Mouse (Mus musculus) spleen, adult 2 months (tissue): Measurements from ENCODE around the gene Kcne3.

Source experiments
- CTCF ChIP-seq: fragments of 200-500 bp; IDR thresholded peaks from 2 replicates; pipeline ENCODE4 v1.5.1; 2011; ENCODE audit warnings: mild to moderate bottlenecking, inconsistent platforms; ENCODE audit not compliant: insufficient read depth, insufficient read length, insufficient replicate concordance; ENCODE audit errors: extremely low read depth
- POLR2A ChIP-seq: fragments of 200-500 bp; IDR thresholded peaks from 2 replicates; pipeline ENCODE4 v1.6.1; 2011; ENCODE audit warnings: low read depth, low read length, inconsistent platforms

DNA sequence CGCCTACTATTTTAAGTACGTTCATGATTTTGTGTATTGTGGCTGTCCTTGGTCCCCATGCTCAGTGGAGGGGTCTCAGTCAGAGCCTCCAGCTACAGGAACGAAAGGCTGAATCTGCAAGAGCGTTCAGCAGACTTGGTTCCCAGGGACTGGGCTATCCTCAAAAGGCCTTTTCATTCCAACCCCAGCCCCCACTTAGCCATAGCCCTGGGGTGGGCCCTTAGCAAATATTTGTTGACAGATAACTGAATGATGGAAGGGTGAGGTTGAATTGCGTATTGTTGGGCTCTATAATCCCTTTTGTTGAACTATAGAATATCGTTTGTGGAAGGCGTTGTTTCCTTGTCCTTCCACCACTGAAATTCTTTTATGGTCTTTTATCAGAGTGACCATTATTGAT lies 49.8 kb upstream of the Kcne3 start:
- TF ChIP-seq CTCF (no peak), POLR2A (no peak)
